Mouse (Mus musculus): ENCODE data around the gene Thsd7b. TPM values are rescaled to one million over a fixed set of nuclear protein-coding genes. Genes with fewer than 3 reads are reported as not detected.
A peak's percentile ranks its signal among the peaks of the same experiment; 100 is the strongest.

The Thsd7b gene
- total and polyA plus RNA-seq, 3 experiments: 0.82 TPM; not detected in 2

DNA sequence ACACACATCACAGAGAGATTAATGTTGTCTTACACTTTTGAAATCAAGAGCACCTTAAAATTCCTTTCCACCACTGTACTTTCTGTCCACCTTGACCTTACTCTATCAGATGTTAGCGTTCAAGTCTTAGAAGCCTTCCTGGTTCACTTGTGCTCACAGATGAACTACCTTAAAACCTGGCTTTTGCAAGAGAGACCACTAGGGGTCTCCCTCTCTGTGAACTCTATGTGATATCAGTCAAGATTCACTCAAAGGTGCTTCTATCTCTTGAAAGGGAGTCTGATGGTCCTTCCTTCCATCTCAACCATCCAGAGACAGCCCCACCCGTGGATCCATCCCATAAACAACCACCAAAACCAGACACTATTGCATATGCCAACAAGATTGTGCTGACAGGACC is 570.3 kb downstream of the Thsd7b start:
- Histone ChIP-seq H3K4me3 (ENCODE audit: low read depth, low read length) (no peak overlapping the region), H3K9me3 (replicated peaks) (no peaks in the 10 kb centered on the region), H3K27me3 (ENCODE audit: insufficient read depth, low read length) (no peaks in the 10 kb centered on the region), H3K4me1 (ENCODE audit: insufficient read depth, low read depth, low read length) (peaks cover 3% of the 10 kb centered on the region; the same call in 1 of the 2 replicates), H3K36me3 (replicated peaks) (no peaks in the 10 kb centered on the region)
- TF ChIP-seq CTCF (IDR thresholded peaks at IDR 0.05; ENCODE audit: low read depth, low read length): peak; percentile 54; the same call in 1 of the 2 replicates
- no peak for TF ChIP-seq TAL1 (conservative IDR thresholded peaks at IDR 0.05; ENCODE audit: low read depth, low read length)
- TF ChIP-seq POLR2AphosphoS5 (IDR thresholded peaks at IDR 0.05; ENCODE audit: insufficient replicate concordance, low read depth, low read length): no peak
- TF ChIP-seq GATA1 (IDR thresholded peaks at IDR 0.05; ENCODE audit: borderline replicate concordance, low read length): no peak
- TF ChIP-seq GATA2 (IDR thresholded peaks at IDR 0.05; ENCODE audit: borderline replicate concordance, low read depth, low read length): no peak
- peak; percentile 40 for ATAC-seq (ENCODE audit: extremely low read depth, insufficient number of reproducible peaks, low FRiP score, poor library complexity, severe bottlenecking)
- DNase-seq (ENCODE audit: low spot score): peak; percentile 20

GRCm38 (mm10) chr1:129850007-129850564 is 577.0 kb downstream of the Thsd7b start:
- TF ChIP-seq TAL1 (conservative IDR thresholded peaks at IDR 0.05; ENCODE audit: low read depth, low read length) (no peak), GATA1 (IDR thresholded peaks at IDR 0.05; ENCODE audit: borderline replicate concordance, low read length) (no peak), CTCF (IDR thresholded peaks at IDR 0.05; ENCODE audit: low read depth, low read length) (no peak), GATA2 (IDR thresholded peaks at IDR 0.05; ENCODE audit: borderline replicate concordance, low read depth, low read length) (no peak), POLR2AphosphoS5 (IDR thresholded peaks at IDR 0.05; ENCODE audit: insufficient replicate concordance, low read depth, low read length) (no peak)
- ATAC-seq (ENCODE audit: extremely low read depth, insufficient number of reproducible peaks, low FRiP score, poor library complexity, severe bottlenecking) (no peak), DNase-seq (ENCODE audit: low spot score) (no peak)
- H3K4me1 ChIP-seq (ENCODE audit: insufficient read depth, low read depth, low read length): no peaks in the 10 kb centered on the region
- H3K36me3 ChIP-seq (replicated peaks): no peaks in the 10 kb centered on the region
- no peaks in the 10 kb centered on the region for H3K9me3 ChIP-seq (replicated peaks)
- no peaks in the 10 kb centered on the region for H3K27me3 ChIP-seq (ENCODE audit: insufficient read depth, low read length)
- H3K4me3 ChIP-seq (ENCODE audit: low read depth, low read length): no peak overlapping the region

GRCm38 (mm10) chr1:129867714-129868113 is 594.6 kb downstream of the Thsd7b start:
- no peaks in the 10 kb centered on the region for H3K4me1 ChIP-seq (ENCODE audit: insufficient read depth, low read depth, low read length)
- no peak overlapping the region for H3K4me3 ChIP-seq (ENCODE audit: low read depth, low read length)
- TF ChIP-seq POLR2AphosphoS5 (IDR thresholded peaks at IDR 0.05; ENCODE audit: insufficient replicate concordance, low read depth, low read length) (no peak), GATA2 (IDR thresholded peaks at IDR 0.05; ENCODE audit: borderline replicate concordance, low read depth, low read length) (no peak), TAL1 (conservative IDR thresholded peaks at IDR 0.05; ENCODE audit: low read depth, low read length) (no peak), CTCF (IDR thresholded peaks at IDR 0.05; ENCODE audit: low read depth, low read length) (no peak), GATA1 (IDR thresholded peaks at IDR 0.05; ENCODE audit: borderline replicate concordance, low read length) (no peak)
- H3K36me3 ChIP-seq (replicated peaks): no peaks in the 10 kb centered on the region
- DNase-seq (ENCODE audit: low spot score) (no peak), ATAC-seq (ENCODE audit: extremely low read depth, insufficient number of reproducible peaks, low FRiP score, poor library complexity, severe bottlenecking) (no peak)
- no peaks in the 10 kb centered on the region for H3K27me3 ChIP-seq (ENCODE audit: insufficient read depth, low read length)
- no peaks in the 10 kb centered on the region for H3K9me3 ChIP-seq (replicated peaks)

GRCm38 (mm10) chr1:129874355-129874754 is 601.3 kb downstream of the Thsd7b start:
- Histone ChIP-seq H3K36me3 (replicated peaks) (no peaks in the 10 kb centered on the region), H3K4me1 (ENCODE audit: insufficient read depth, low read depth, low read length) (no peaks in the 10 kb centered on the region), H3K4me3 (ENCODE audit: low read depth, low read length) (no peak overlapping the region), H3K9me3 (replicated peaks) (no peaks in the 10 kb centered on the region), H3K27me3 (ENCODE audit: insufficient read depth, low read length) (peaks cover 3% of the 10 kb centered on the region; the same call in 1 of the 2 replicates)
- ATAC-seq (ENCODE audit: extremely low read depth, insufficient number of reproducible peaks, low FRiP score, poor library complexity, severe bottlenecking) (no peak), DNase-seq (ENCODE audit: low spot score) (no peak)
- no peak for TF ChIP-seq CTCF (IDR thresholded peaks at IDR 0.05; ENCODE audit: low read depth, low read length)
- no peak for TF ChIP-seq GATA2 (IDR thresholded peaks at IDR 0.05; ENCODE audit: borderline replicate concordance, low read depth, low read length)
- no peak for TF ChIP-seq TAL1 (conservative IDR thresholded peaks at IDR 0.05; ENCODE audit: low read depth, low read length)
- no peak for TF ChIP-seq POLR2AphosphoS5 (IDR thresholded peaks at IDR 0.05; ENCODE audit: insufficient replicate concordance, low read depth, low read length)
- TF ChIP-seq GATA1 (IDR thresholded peaks at IDR 0.05; ENCODE audit: borderline replicate concordance, low read length): no peak

DNA sequence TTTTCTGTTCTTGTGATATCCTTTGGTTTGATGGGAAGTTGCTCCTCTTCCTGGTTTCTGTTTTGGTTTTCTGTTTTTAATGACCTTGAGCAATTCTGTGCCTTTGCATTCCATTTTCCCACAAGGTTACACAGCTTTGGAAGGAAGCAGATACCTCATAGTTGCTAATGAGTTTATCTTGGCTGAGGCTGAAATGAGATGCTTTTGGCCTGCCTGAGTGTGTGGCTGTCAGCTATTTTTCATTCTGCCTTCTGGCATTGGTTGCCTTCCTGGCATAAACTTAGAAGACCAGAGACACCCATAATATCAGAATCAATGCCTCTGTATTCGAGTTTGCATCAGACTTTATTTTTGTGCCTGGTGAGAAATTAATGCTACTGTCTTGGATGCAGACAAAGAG is 614.8 kb downstream of the Thsd7b start:
- no peaks in the 10 kb centered on the region for H3K36me3 ChIP-seq (replicated peaks)
- no peak for TF ChIP-seq CTCF (IDR thresholded peaks at IDR 0.05; ENCODE audit: low read depth, low read length)
- H3K9me3 ChIP-seq (replicated peaks): no peaks in the 10 kb centered on the region
- peaks cover 4% of the 10 kb centered on the region; the same call in 1 of the 2 replicates for H3K4me1 ChIP-seq (ENCODE audit: insufficient read depth, low read depth, low read length)
- ATAC-seq (ENCODE audit: extremely low read depth, insufficient number of reproducible peaks, low FRiP score, poor library complexity, severe bottlenecking): no peak
- peaks cover 3% of the 10 kb centered on the region; the same call in 1 of the 2 replicates for H3K27me3 ChIP-seq (ENCODE audit: insufficient read depth, low read length)
- no peak for DNase-seq (ENCODE audit: low spot score)
- no peak overlapping the region for H3K4me3 ChIP-seq (ENCODE audit: low read depth, low read length)

- DNase-seq (ENCODE audit: low spot score) (no peak), ATAC-seq (ENCODE audit: extremely low read depth, insufficient number of reproducible peaks, low FRiP score, poor library complexity, severe bottlenecking) (no peak)
- Histone ChIP-seq H3K4me3 (ENCODE audit: low read depth, low read length) (no peak overlapping the region), H3K9me3 (replicated peaks) (no peaks in the 10 kb centered on the region), H3K27me3 (ENCODE audit: insufficient read depth, low read length) (peaks cover 6% of the 10 kb centered on the region; the same call in 1 of the 2 replicates), H3K4me1 (ENCODE audit: insufficient read depth, low read depth, low read length) (no peaks in the 10 kb centered on the region), H3K36me3 (replicated peaks) (no peaks in the 10 kb centered on the region)
- TF ChIP-seq CTCF (IDR thresholded peaks at IDR 0.05; ENCODE audit: low read depth, low read length): no peak
These were observed 625.0 kb downstream of the Thsd7b start for GRCm38 (mm10) chr1:129898121-129898520.

DNA sequence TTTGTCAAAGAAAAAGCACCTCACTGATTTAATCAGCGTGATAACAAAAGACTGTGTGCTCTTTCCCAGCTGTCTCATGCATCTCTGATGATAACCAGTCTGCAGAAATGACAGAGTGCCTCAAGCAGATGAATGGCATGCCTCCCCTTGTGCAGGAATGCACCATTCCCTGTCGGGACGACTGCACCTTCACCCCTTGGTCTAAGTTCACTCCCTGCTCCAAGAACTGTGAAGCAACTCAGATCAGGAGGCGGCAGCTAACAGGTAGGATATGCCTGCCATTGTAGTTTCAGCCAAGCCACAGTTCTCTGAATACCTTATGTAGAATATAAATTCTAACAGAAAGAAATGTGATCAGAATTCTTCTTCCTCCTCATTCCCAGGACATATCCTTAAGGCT is 642.4 kb downstream of the Thsd7b start:
- DNase-seq (ENCODE audit: low spot score) (no peak), ATAC-seq (ENCODE audit: extremely low read depth, insufficient number of reproducible peaks, low FRiP score, poor library complexity, severe bottlenecking) (no peak)
- TF ChIP-seq GATA1 (IDR thresholded peaks at IDR 0.05; ENCODE audit: borderline replicate concordance, low read length) (no peak), CTCF (IDR thresholded peaks at IDR 0.05; ENCODE audit: low read depth, low read length) (no peak), GATA2 (IDR thresholded peaks at IDR 0.05; ENCODE audit: borderline replicate concordance, low read depth, low read length) (no peak), TAL1 (conservative IDR thresholded peaks at IDR 0.05; ENCODE audit: low read depth, low read length) (no peak), POLR2AphosphoS5 (IDR thresholded peaks at IDR 0.05; ENCODE audit: insufficient replicate concordance, low read depth, low read length) (no peak)
- H3K27me3 ChIP-seq (ENCODE audit: insufficient read depth, low read length): no peaks in the 10 kb centered on the region
- no peaks in the 10 kb centered on the region for H3K36me3 ChIP-seq (replicated peaks)
- no peaks in the 10 kb centered on the region for H3K9me3 ChIP-seq (replicated peaks)
- H3K4me1 ChIP-seq (ENCODE audit: insufficient read depth, low read depth, low read length): peaks cover 3% of the 10 kb centered on the region
- H3K4me3 ChIP-seq (ENCODE audit: low read depth, low read length): no peak overlapping the region
